Mouse (Mus musculus): ENCODE measurements around the gene Hist1h2ad.
"Not testable (repeated sequence)": the region's sequence is repeated elsewhere in the genome, so short reads cannot be mapped to it uniquely, and the experiment has no call there.

The Hist1h2ad gene

DNA sequence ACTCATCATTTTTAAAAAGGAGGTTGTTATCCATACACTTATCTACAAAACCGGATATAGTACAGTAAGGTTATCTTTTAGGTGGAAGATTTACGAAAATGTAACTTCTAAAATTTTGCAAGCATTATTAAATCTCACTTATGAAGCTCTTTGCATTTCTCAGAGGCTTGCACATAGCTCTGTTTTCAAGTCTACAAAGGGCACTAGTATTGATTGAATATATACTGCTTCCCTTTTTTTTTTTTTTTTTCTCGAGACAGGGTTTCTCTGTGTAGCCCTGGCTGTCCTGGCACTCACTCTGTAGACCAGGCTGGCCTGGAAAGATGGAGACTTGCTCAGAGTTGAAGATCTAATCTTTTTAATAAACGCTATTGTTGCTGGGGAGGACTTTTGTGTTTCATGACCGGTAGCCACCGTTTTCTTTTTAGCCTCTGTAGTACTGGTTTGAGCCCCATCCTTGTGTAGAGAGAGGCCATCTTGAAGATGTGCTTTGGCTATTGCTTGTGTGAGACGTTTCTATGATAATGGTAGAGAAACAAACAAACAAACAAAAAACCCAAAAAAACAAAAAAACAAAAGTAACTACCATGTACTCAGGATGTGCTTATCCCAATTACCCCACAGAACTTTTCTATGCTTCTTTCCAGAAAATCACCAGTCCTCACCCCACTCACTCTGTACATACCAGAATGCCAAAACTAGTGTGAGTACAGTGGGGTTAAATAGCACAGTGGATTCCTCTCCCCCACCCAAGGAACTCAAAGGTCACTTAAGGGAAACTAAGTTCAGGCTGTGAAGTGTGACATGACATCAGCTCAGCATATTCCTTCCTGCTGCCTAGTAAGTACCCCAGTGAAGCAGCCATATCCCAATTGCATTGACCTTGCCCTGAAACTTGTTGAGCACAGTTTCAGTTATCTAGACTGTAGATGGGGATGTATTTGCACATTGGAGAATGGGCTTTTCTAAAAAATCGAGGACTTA, 22.0 kb upstream of the Hist1h2ad start:
- no peak for DNase-seq (ENCODE audit: low read depth, low spot score)

DNA sequence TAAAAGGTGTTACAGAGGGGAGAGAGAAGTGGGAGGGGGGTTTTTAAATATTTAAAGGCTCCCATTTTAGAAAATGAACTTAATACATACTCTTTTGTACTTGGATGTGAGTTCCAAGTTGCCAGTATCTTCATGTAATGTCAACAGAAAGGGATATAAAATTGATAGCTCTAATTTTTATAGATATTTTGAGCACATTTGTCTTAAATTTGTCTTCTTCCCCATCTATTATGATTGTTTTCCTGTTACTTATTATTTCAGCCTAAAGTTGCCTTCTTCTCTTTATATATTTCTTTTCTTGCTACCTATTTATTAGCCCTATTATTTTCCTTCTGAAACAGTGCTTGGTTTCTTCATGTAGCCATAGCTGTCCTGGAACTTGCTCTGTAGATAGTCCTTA, 21.2 kb upstream of the Hist1h2ad start, which contains the start of gene Hist1h1d:
Hist1h1d (plus strand) TSS at position 301 of the 400 bp plus-strand sequence.
- no peaks in the 10 kb centered on the region for H3K27me3 ChIP-seq (ENCODE audit: control insufficient read depth, insufficient read depth, low read length, poor library complexity, severe bottlenecking)
- no peak for DNase-seq (ENCODE audit: low read depth, low spot score)

More for the DNA sequence above, 22.0 kb upstream of the Hist1h2ad start:
- Histone ChIP-seq H3K36me3 (ENCODE audit: control insufficient read depth, insufficient read depth, low read length, poor library complexity, severe bottlenecking) (no peaks in the 10 kb centered on the region), H3K27me3 (ENCODE audit: control insufficient read depth, insufficient read depth, low read length, poor library complexity, severe bottlenecking) (no peaks in the 10 kb centered on the region)

GRCm38 (mm10) chr13:23554393-23554792, 19.8 kb upstream of the Hist1h2ad start:
- no peaks in the 10 kb centered on the region for H3K27me3 ChIP-seq (ENCODE audit: control insufficient read depth, insufficient read depth, low read length, poor library complexity, severe bottlenecking)
- no peak for DNase-seq (ENCODE audit: low read depth, low spot score)
- H3K36me3 ChIP-seq (ENCODE audit: control insufficient read depth, insufficient read depth, low read length, poor library complexity, severe bottlenecking) = no peaks in the 10 kb centered on the region

More for the DNA sequence above, 21.2 kb upstream of the Hist1h2ad start, which contains the start of gene Hist1h1d:
- H3K36me3 ChIP-seq (ENCODE audit: control insufficient read depth, insufficient read depth, low read length, poor library complexity, severe bottlenecking) = no peaks in the 10 kb centered on the region

- no peaks in the 10 kb centered on the region for H3K27me3 ChIP-seq (ENCODE audit: control insufficient read depth, insufficient read depth, low read length, poor library complexity, severe bottlenecking)
- DNase-seq (ENCODE audit: low read depth, low spot score) = peak; percentile 85
- H3K36me3 ChIP-seq (ENCODE audit: control insufficient read depth, insufficient read depth, low read length, poor library complexity, severe bottlenecking) = no peaks in the 10 kb centered on the region
These were observed 19.0 kb upstream of the Hist1h2ad start for GRCm38 (mm10) chr13:23554925-23555838.

DNA sequence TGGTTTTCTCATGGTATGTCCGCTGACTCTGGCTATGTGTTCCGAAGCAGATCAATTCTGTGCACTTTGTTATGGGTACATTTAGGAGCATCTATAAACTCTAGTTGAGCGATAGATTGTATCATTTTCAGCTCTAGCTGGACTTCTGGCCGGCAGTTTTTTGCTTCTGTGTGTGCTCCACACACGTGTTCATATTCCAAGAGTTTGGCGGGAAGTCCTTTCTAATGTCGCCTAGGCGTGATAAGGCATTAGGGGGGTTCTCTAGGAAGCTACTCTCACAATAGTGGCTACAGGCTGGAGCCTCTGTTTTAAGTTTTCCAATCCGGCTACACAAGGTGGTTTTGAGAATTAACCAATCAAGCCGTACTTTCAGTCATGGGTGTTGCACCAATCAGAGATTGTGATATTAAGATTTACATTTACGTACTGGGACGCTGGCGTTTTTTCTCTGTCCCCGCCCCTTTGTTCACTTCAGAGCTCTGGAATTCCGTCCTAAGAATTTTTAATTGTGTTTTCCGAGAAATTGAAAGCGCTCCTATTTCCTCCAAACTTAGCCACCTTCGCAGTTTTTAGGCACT, 18.3 kb upstream of the Hist1h2ad start:
- H3K36me3 ChIP-seq (ENCODE audit: control insufficient read depth, insufficient read depth, low read length, poor library complexity, severe bottlenecking) = no peaks in the 10 kb centered on the region
- no peaks in the 10 kb centered on the region for H3K27me3 ChIP-seq (ENCODE audit: control insufficient read depth, insufficient read depth, low read length, poor library complexity, severe bottlenecking)
- peak; percentile 88 for DNase-seq (ENCODE audit: low read depth, low spot score)

- Histone ChIP-seq H3K36me3 (ENCODE audit: control insufficient read depth, insufficient read depth, low read length, poor library complexity, severe bottlenecking) (no peaks in the 10 kb centered on the region), H3K27me3 (ENCODE audit: control insufficient read depth, insufficient read depth, low read length, poor library complexity, severe bottlenecking) (no peaks in the 10 kb centered on the region)
- DNase-seq (ENCODE audit: low read depth, low spot score) = no peak
These were observed 17.3 kb upstream of the Hist1h2ad start for GRCm38 (mm10) chr13:23556906-23557305.

- not testable (repeated sequence) for H3K36me3 ChIP-seq (ENCODE audit: control insufficient read depth, insufficient read depth, low read length, poor library complexity, severe bottlenecking); H3K27me3 ChIP-seq (ENCODE audit: control insufficient read depth, insufficient read depth, low read length, poor library complexity, severe bottlenecking); DNase-seq (ENCODE audit: low read depth, low spot score)
These were observed 13.5 kb upstream of the Hist1h2ad start for GRCm38 (mm10) chr13:23560699-23561098.

- H3K27me3 ChIP-seq (ENCODE audit: control insufficient read depth, insufficient read depth, low read length, poor library complexity, severe bottlenecking); DNase-seq (ENCODE audit: low read depth, low spot score); H3K36me3 ChIP-seq (ENCODE audit: control insufficient read depth, insufficient read depth, low read length, poor library complexity, severe bottlenecking): not testable (repeated sequence)
These were observed 12.7 kb upstream of the Hist1h2ad start for GRCm38 (mm10) chr13:23561531-23561882.

DNA sequence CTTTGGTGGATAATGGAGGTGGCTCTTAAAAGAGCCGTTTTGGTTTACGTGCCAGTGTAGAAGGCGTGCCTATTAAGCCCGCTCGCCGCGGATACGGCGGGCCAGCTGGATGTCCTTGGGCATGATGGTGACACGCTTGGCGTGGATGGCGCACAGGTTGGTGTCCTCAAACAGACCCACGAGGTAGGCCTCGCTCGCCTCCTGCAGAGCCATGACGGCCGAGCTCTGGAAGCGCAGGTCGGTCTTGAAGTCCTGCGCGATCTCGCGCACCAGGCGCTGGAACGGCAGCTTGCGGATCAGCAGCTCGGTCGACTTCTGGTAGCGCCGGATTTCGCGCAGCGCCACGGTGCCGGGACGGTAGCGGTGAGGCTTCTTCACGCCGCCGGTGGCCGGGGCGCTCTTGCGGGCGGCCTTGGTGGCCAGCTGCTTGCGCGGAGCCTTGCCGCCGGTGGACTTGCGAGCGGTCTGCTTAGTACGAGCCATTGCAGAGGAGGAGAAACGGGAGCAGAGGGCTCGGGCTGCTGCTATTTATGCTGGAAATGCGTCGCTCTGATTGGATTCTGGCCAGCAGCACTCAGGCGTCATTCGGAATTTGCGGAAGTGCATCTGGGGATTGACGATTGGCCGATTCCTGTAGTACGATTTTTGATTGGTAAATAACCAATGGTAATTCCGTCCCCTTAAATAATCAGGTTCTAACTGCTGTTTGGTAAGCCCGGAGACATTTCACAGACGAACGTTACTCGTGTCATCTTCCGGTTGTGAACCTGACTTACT, 12.1 kb upstream of the Hist1h2ad start, which contains the start of gene Hist1h3e:
Hist1h3e (minus strand) TSS at position 487 of the 777 bp plus-strand sequence.
- not testable (repeated sequence) for H3K36me3 ChIP-seq (ENCODE audit: control insufficient read depth, insufficient read depth, low read length, poor library complexity, severe bottlenecking)
- peak; percentile 99 for DNase-seq (ENCODE audit: low read depth, low spot score)

DNA sequence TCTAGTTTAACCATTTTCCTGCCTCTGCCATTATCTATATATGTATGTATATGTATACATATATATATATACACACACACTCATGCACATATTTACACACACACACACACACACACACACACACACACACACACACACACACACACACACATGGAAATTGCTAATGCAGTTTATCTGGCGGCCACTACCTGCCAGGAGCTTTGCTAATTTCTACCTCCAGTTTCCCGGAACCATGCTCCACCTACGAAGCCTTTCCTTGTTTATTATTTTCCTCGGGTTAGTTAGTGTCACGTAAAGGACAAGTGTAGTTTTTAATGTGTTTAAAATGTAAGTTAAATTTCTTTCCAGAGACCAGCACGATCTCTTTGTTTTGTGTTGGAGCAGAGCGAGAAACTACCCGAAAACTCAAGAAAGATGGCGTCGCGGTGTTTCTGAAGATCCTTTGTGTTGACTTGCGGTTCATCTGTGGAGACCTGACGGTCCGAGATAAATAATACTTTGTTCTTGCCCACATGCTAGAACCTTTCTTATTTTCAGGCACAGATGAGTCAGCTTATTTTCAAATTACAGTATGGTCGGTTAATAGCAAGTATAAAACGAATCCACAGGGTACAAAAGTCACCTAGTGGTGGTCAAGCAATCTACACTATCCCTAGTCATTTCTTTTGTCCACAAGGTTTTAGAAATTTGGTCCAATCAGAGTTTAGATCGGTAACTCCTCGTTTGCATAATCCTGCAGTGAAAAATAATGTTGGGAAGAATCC, 11.3 kb upstream of the Hist1h2ad start:
- H3K36me3 ChIP-seq (ENCODE audit: control insufficient read depth, insufficient read depth, low read length, poor library complexity, severe bottlenecking) = no peaks in the 10 kb centered on the region
- no peaks in the 10 kb centered on the region for H3K27me3 ChIP-seq (ENCODE audit: control insufficient read depth, insufficient read depth, low read length, poor library complexity, severe bottlenecking)
- peak; percentile 64 for DNase-seq (ENCODE audit: low read depth, low spot score)

More for the DNA sequence above, 12.1 kb upstream of the Hist1h2ad start, which contains the start of gene Hist1h3e:
- H3K27me3 ChIP-seq (ENCODE audit: control insufficient read depth, insufficient read depth, low read length, poor library complexity, severe bottlenecking) = not testable (repeated sequence)

GRCm38 (mm10) chr13:23564482-23564881, 9.7 kb upstream of the Hist1h2ad start:
- DNase-seq (ENCODE audit: low read depth, low spot score) = no peak
- Histone ChIP-seq H3K36me3 (ENCODE audit: control insufficient read depth, insufficient read depth, low read length, poor library complexity, severe bottlenecking) (no peaks in the 10 kb centered on the region), H3K27me3 (ENCODE audit: control insufficient read depth, insufficient read depth, low read length, poor library complexity, severe bottlenecking) (no peaks in the 10 kb centered on the region)

- peak; percentile 29 for DNase-seq (ENCODE audit: low read depth, low spot score)
- H3K36me3 ChIP-seq (ENCODE audit: control insufficient read depth, insufficient read depth, low read length, poor library complexity, severe bottlenecking); H3K27me3 ChIP-seq (ENCODE audit: control insufficient read depth, insufficient read depth, low read length, poor library complexity, severe bottlenecking): not testable (repeated sequence)
These were observed 3.7 kb upstream of the Hist1h2ad start for GRCm38 (mm10) chr13:23570261-23571021.
